13 mouse cellular contexts compared by ENCODE assay signal in genomic region chr7:19163752-19164151, GRCm38 (mm10). TPM values are rescaled to one million over a fixed set of nuclear protein-coding genes. Genes with fewer than 3 reads are reported as not detected.
DNase-seq lines count a peak whose midpoint lies in the region; ATAC-seq and TF ChIP-seq lines count a peak whose summit lies in the region.
"Had no signal": no experiment of that assay in that cellular context is flagged by ENCODE, and none has a peak within 500 bp of the region (broad histone marks: within the 10 kb centered on the region; RNA-seq: fewer than 3 reads in every experiment).

No protein-coding gene starts in this region.

- peak overlapping the region; percentile 56 for H3K4me2 ChIP-seq in liver, embryonic 11.5 days
- H3K4me2 ChIP-seq in liver, postnatal 0 days (ENCODE audit: low read depth, low read length): no peak overlapping the region
- H3K4me2 ChIP-seq in embryonic facial prominence, embryonic 13.5 days: peak overlapping the region; percentile 48
- H3K4me2 ChIP-seq in intestine, postnatal 0 days (replicated peaks; ENCODE audit: low read depth): peak overlapping the region; percentile 46

- TF ChIP-seq POLR2A in MEL (IDR thresholded peaks at IDR 0.05; ENCODE audit: control insufficient read depth in 1 of 2, insufficient read depth in 1 of 2, low read depth in 1 of 2, low read length in 2 of 2, poor library complexity in 1 of 2): no peak
- TF ChIP-seq POLR2A in cerebellum, adult 2 months (IDR thresholded peaks at IDR 0.05; ENCODE audit: borderline replicate concordance, insufficient read depth, low read length): no peak

- peaks cover 41% of the 10 kb centered on the region for H3K4me1 ChIP-seq in liver, embryonic 11.5 days (replicated peaks; ENCODE audit: control insufficient read depth, insufficient read depth, low read length)
- H3K4me1 ChIP-seq in liver, postnatal 0 days (ENCODE audit: insufficient read depth): peaks cover 26% of the 10 kb centered on the region
- peaks cover 6 to 28% of the 10 kb centered on the region in 2 experiments; a peak in 3 of 4 replicates for H3K4me1 ChIP-seq in MEL (ENCODE audit: control insufficient read depth in 1 of 2, insufficient read depth in 2 of 2, low read length in 2 of 2)
- peaks cover 35% of the 10 kb centered on the region for H3K4me1 ChIP-seq in embryonic facial prominence, embryonic 13.5 days
- peaks cover 20% of the 10 kb centered on the region for H3K4me1 ChIP-seq in intestine, postnatal 0 days (replicated peaks; ENCODE audit: control insufficient read depth, insufficient read depth, low read length)
- peaks cover 9% of the 10 kb centered on the region for H3K4me1 ChIP-seq in cerebellum, adult 2 months (ENCODE audit: control insufficient read depth, insufficient read depth, low read length)

- peaks cover 28% of the 10 kb centered on the region for H3K27me3 ChIP-seq in liver, embryonic 11.5 days (replicated peaks; ENCODE audit: control insufficient read depth, insufficient read depth, low read length)
- H3K27me3 ChIP-seq in liver, postnatal 0 days (ENCODE audit: insufficient read depth, low read length): peaks cover 34% of the 10 kb centered on the region
- no peaks in the 10 kb centered on the region for H3K27me3 ChIP-seq in MEL (ENCODE audit: control insufficient read depth in 1 of 2, insufficient read depth in 2 of 2, low read length in 2 of 2)
- peaks cover 69% of the 10 kb centered on the region for H3K27me3 ChIP-seq in embryonic facial prominence, embryonic 13.5 days
- peaks cover 8% of the 10 kb centered on the region; the same call in 1 of the 2 replicates for H3K27me3 ChIP-seq in intestine, postnatal 0 days (replicated peaks; ENCODE audit: control insufficient read depth, insufficient read depth, low read length)
- H3K27me3 ChIP-seq in cerebellum, adult 2 months (ENCODE audit: control insufficient read depth, insufficient read depth, low read length): no peaks in the 10 kb centered on the region

- ATAC-seq in liver, embryonic 11.5 days (replicated peaks; ENCODE audit: low FRiP score): no peak
- no peak for ATAC-seq in liver, postnatal 0 days
- peak; percentile 35; the same call in 1 of the 2 replicates for ATAC-seq in embryonic facial prominence, embryonic 13.5 days (ENCODE audit: insufficient number of reproducible peaks, insufficient read depth, low FRiP score, low TSS enrichment, low read depth)
- ATAC-seq in intestine, postnatal 0 days: peak; percentile 18

- TF ChIP-seq CTCF in liver, postnatal 0 days (IDR thresholded peaks at IDR 0.05; ENCODE audit: low read depth): no peak
- TF ChIP-seq CTCF in MEL (IDR thresholded peaks at IDR 0.05 in 2 of 3, conservative IDR thresholded peaks at IDR 0.05 in 1 of 3; ENCODE audit: control insufficient read depth in 1 of 3, insufficient read depth in 1 of 3, low read depth in 2 of 3, low read length in 3 of 3, poor library complexity in 1 of 3, severe bottlenecking in 1 of 3): no peak
- TF ChIP-seq CTCF in intestine, postnatal 0 days (IDR thresholded peaks at IDR 0.05; ENCODE audit: low read depth): no peak
- TF ChIP-seq CTCF in cerebellum, adult 2 months (IDR thresholded peaks at IDR 0.05; ENCODE audit: borderline replicate concordance, insufficient read depth, low read depth, low read length): no peak

- TF ChIP-seq EP300 in liver, postnatal 0 days (IDR thresholded peaks at IDR 0.05; ENCODE audit: low read depth): no peak
- no peak for TF ChIP-seq EP300 in MEL (IDR thresholded peaks at IDR 0.05; ENCODE audit: low read depth in 1 of 2, low read length in 2 of 2)

- no peaks in the 10 kb centered on the region for H3K79me2 ChIP-seq in MEL (ENCODE audit: control insufficient read depth, insufficient read depth, low read length, poor library complexity)

- 29% methylated on average over 12 of the region's 12 CpGs for WGBS in liver, embryonic 11.5 days
- WGBS in liver, postnatal 0 days (ENCODE audit: insufficient replicate concordance): 30% methylated on average over 12 of the region's 12 CpGs
- WGBS in embryonic facial prominence, embryonic 13.5 days: 26% methylated on average over 12 of the region's 12 CpGs
- WGBS in intestine, postnatal 0 days: 14% methylated on average over 12 of the region's 12 CpGs
- whole genome bisulfite sequencing in cerebellum, adult 2 months: 51% methylated on average over 12 of the region's 12 CpGs

- no peak for TF ChIP-seq RAD21 in MEL (IDR thresholded peaks at IDR 0.05; ENCODE audit: low read depth, low read length)

- peaks cover 2% of the 10 kb centered on the region; the same call in 1 of the 2 replicates for H3K9me3 ChIP-seq in liver, embryonic 11.5 days (ENCODE audit: control insufficient read depth, low read length)
- H3K9me3 ChIP-seq in liver, postnatal 0 days (ENCODE audit: low read length): peaks cover 3% of the 10 kb centered on the region; the same call in 1 of the 2 replicates
- H3K9me3 ChIP-seq in MEL (replicated peaks; ENCODE audit: insufficient read depth, low read length): no peaks in the 10 kb centered on the region
- no peaks in the 10 kb centered on the region for H3K9me3 ChIP-seq in embryonic facial prominence, embryonic 13.5 days
- no peaks in the 10 kb centered on the region for H3K9me3 ChIP-seq in intestine, postnatal 0 days (ENCODE audit: control insufficient read depth)

- H3K9ac ChIP-seq in liver, embryonic 11.5 days (ENCODE audit: low read depth, low read length): no peak overlapping the region
- H3K9ac ChIP-seq in liver, postnatal 0 days (replicated peaks): no peak overlapping the region
- peak overlapping the region; percentile 37 for H3K9ac ChIP-seq in MEL (ENCODE audit: control insufficient read depth, low read depth, low read length, poor library complexity, severe bottlenecking)
- no peak overlapping the region for H3K9ac ChIP-seq in embryonic facial prominence, embryonic 13.5 days
- H3K9ac ChIP-seq in intestine, postnatal 0 days (ENCODE audit: low read depth, low read length): no peak overlapping the region

- no peak for DNase-seq in liver, embryonic 11.5 days (ENCODE audit: low spot score)
- no peak for DNase-seq in liver, postnatal 0 days
- DNase-seq in MEL (ENCODE audit: low read depth, low spot score): no peak
- DNase-seq in urinary bladder, postnatal 25 days (ENCODE audit: low spot score): no peak
- DNase-seq in cerebellum, adult 2 months: no peak
- DNase-seq in spleen, adult 18-20 months: no peak
- DNase-seq: adrenal gland, postnatal 36 days; cerebellum, adult 9-11 months; layer of hippocampus, postnatal 36 days had no signal

- no peak overlapping the region for H3K27ac ChIP-seq in liver, embryonic 11.5 days (ENCODE audit: low read depth, low read length)
- H3K27ac ChIP-seq in liver, postnatal 0 days (ENCODE audit: low read depth): no peak overlapping the region
- no peak overlapping the region for H3K27ac ChIP-seq in MEL (ENCODE audit: control insufficient read depth, low read depth, low read length)
- no peak overlapping the region for H3K27ac ChIP-seq in embryonic facial prominence, embryonic 13.5 days
- no peak overlapping the region; the same call in 1 of the 2 replicates for H3K27ac ChIP-seq in intestine, postnatal 0 days (ENCODE audit: low read depth, low read length)
- H3K27ac ChIP-seq in cerebellum, adult 2 months (ENCODE audit: insufficient read depth, low read length): no peak overlapping the region

- no peak overlapping the region; the same call in 1 of the 2 replicates for H3K4me3 ChIP-seq in liver, embryonic 11.5 days (ENCODE audit: low read depth, low read length)
- H3K4me3 ChIP-seq in liver, postnatal 0 days (ENCODE audit: low read depth, low read length): no peak overlapping the region
- H3K4me3 ChIP-seq in MEL (ENCODE audit: control insufficient read depth in 1 of 2, insufficient read depth in 1 of 2, low read depth in 2 of 2, low read length in 2 of 2): peak overlapping the region; percentile 9 to 34
- no peak overlapping the region for H3K4me3 ChIP-seq in embryonic facial prominence, embryonic 13.5 days
- no peak overlapping the region for H3K4me3 ChIP-seq in intestine, postnatal 0 days (ENCODE audit: low read depth, low read length)
- no peak overlapping the region for H3K4me3 ChIP-seq in cerebellum, adult 2 months (replicated peaks; ENCODE audit: insufficient read depth, low read depth, low read length)
- H3K4me3 ChIP-seq: erythroblast, embryonic 14.5 days had no signal

- no peaks in the 10 kb centered on the region for H3K36me3 ChIP-seq in liver, embryonic 11.5 days (ENCODE audit: control insufficient read depth, insufficient read depth, low read length)
- H3K36me3 ChIP-seq in liver, postnatal 0 days (replicated peaks; ENCODE audit: insufficient read depth, low read length): no peaks in the 10 kb centered on the region
- peaks cover 0 to 7% of the 10 kb centered on the region in 2 experiments; a peak in 2 of 4 replicates for H3K36me3 ChIP-seq in MEL (ENCODE audit: control insufficient read depth in 1 of 2, insufficient read depth in 2 of 2, low read length in 2 of 2)
- no peaks in the 10 kb centered on the region for H3K36me3 ChIP-seq in embryonic facial prominence, embryonic 13.5 days
- no peaks in the 10 kb centered on the region for H3K36me3 ChIP-seq in intestine, postnatal 0 days (ENCODE audit: control insufficient read depth, insufficient read depth)

RNA-seq across cellular contexts. Expression of gene Gipr, which starts 2.2 kb away (rescaled TPM):
- 0.69 and 0.73 TPM in 2 replicates for polyA plus RNA-seq in liver, embryonic 11.5 days (2014; fragmentation: Nextera tagmentation; extraction: Ambion mirVana)
- polyA plus RNA-seq in liver, postnatal 0 days (2015; fragmentation: Nextera tagmentation; extraction: Ambion mirVana): 0.04 TPM in 1 of 2 replicates, not detected in the other
- 0.49 and 0.65 TPM in 2 replicates for total RNA-seq in MEL (2012; rRNA removed)
- polyA plus RNA-seq in MEL (2012; ENCODE audit: insufficient read depth in 1 of 2, insufficient read length in 2 of 2, low read depth in 1 of 2, low replicate concordance in 2 of 2, missing spikeins in 1 of 2): 1 to 10 TPM in 1 of 2 experiments, not detected in 1; 2.1 TPM
- polyA plus RNA-seq in embryonic facial prominence, embryonic 13.5 days (2015; fragmentation: Nextera tagmentation; extraction: Ambion mirVana): 0.37 and 0.56 TPM in 2 replicates
- 0.48 and 0.67 TPM in 2 replicates for polyA plus RNA-seq in intestine, postnatal 0 days (2015; fragmentation: Nextera tagmentation; extraction: Ambion mirVana)
- 1.9 and 2.6 TPM in 2 replicates for polyA plus RNA-seq in cerebellum, adult 2 months (2012; rRNA removed)
- total RNA-seq: hematopoietic stem cell, adult 5-6 weeks had no signal
- polyA plus RNA-seq: erythroblast, embryonic 14.5 days had no signal

RNA-seq across cellular contexts. Expression of gene Eml2, which starts 12.5 kb away (rescaled TPM):
- polyA plus RNA-seq in liver, embryonic 11.5 days (2014; fragmentation: Nextera tagmentation; extraction: Ambion mirVana): 2.7 and 3.8 TPM in 2 replicates
- polyA plus RNA-seq in liver, postnatal 0 days (2015; fragmentation: Nextera tagmentation; extraction: Ambion mirVana): 3.3 and 3.4 TPM in 2 replicates
- total RNA-seq in MEL (2012; rRNA removed): 22.0 and 25.1 TPM in 2 replicates
- 10 to 100 TPM in 1 of 2 experiments, not detected in 1; 43.6 TPM for polyA plus RNA-seq in MEL (2012; ENCODE audit: insufficient read depth in 1 of 2, insufficient read length in 2 of 2, low read depth in 1 of 2, low replicate concordance in 2 of 2, missing spikeins in 1 of 2)
- 5.1 and 7.2 TPM in 2 replicates for polyA plus RNA-seq in embryonic facial prominence, embryonic 13.5 days (2015; fragmentation: Nextera tagmentation; extraction: Ambion mirVana)
- 5.0 and 5.1 TPM in 2 replicates for polyA plus RNA-seq in intestine, postnatal 0 days (2015; fragmentation: Nextera tagmentation; extraction: Ambion mirVana)
- 148 and 176 TPM in 2 replicates for polyA plus RNA-seq in cerebellum, adult 2 months (2012; rRNA removed)

RNA-seq across cellular contexts. Expression of gene Snrpd2, which starts 14.2 kb away (rescaled TPM):
- 140 and 158 TPM in 2 replicates for polyA plus RNA-seq in liver, embryonic 11.5 days (2014; fragmentation: Nextera tagmentation; extraction: Ambion mirVana)
- 38.9 and 41.0 TPM in 2 replicates for polyA plus RNA-seq in liver, postnatal 0 days (2015; fragmentation: Nextera tagmentation; extraction: Ambion mirVana)
- 333 and 345 TPM in 2 replicates for total RNA-seq in MEL (2012; rRNA removed)
- polyA plus RNA-seq in MEL (2012; ENCODE audit: insufficient read depth in 1 of 2, insufficient read length in 2 of 2, low read depth in 1 of 2, low replicate concordance in 2 of 2, missing spikeins in 1 of 2): 100 to 1,000 TPM in 1 of 2 experiments, not detected in 1; 234 TPM
- polyA plus RNA-seq in embryonic facial prominence, embryonic 13.5 days (2015; fragmentation: Nextera tagmentation; extraction: Ambion mirVana): 137 and 167 TPM in 2 replicates
- 66.3 and 69.6 TPM in 2 replicates for polyA plus RNA-seq in intestine, postnatal 0 days (2015; fragmentation: Nextera tagmentation; extraction: Ambion mirVana)
- 87.1 and 88.8 TPM in 2 replicates for polyA plus RNA-seq in cerebellum, adult 2 months (2012; rRNA removed)

RNA-seq across cellular contexts. Expression of gene Qpctl, which starts 14.7 kb away (rescaled TPM):
- polyA plus RNA-seq in liver, embryonic 11.5 days (2014; fragmentation: Nextera tagmentation; extraction: Ambion mirVana): 7.5 and 9.5 TPM in 2 replicates
- 5.2 and 5.8 TPM in 2 replicates for polyA plus RNA-seq in liver, postnatal 0 days (2015; fragmentation: Nextera tagmentation; extraction: Ambion mirVana)
- total RNA-seq in MEL (2012; rRNA removed): 3.1 and 3.4 TPM in 2 replicates
- 1 to 10 TPM in 1 of 2 experiments, not detected in 1; 6.5 TPM for polyA plus RNA-seq in MEL (2012; ENCODE audit: insufficient read depth in 1 of 2, insufficient read length in 2 of 2, low read depth in 1 of 2, low replicate concordance in 2 of 2, missing spikeins in 1 of 2)
- polyA plus RNA-seq in embryonic facial prominence, embryonic 13.5 days (2015; fragmentation: Nextera tagmentation; extraction: Ambion mirVana): 15.2 and 16.2 TPM in 2 replicates
- polyA plus RNA-seq in intestine, postnatal 0 days (2015; fragmentation: Nextera tagmentation; extraction: Ambion mirVana): 7.3 and 8.1 TPM in 2 replicates
- 15.7 TPM in 2 replicates for polyA plus RNA-seq in cerebellum, adult 2 months (2012; rRNA removed)

RNA-seq across cellular contexts. Expression of gene Fbxo46, which starts 44.1 kb away (rescaled TPM):
- polyA plus RNA-seq in liver, embryonic 11.5 days (2014; fragmentation: Nextera tagmentation; extraction: Ambion mirVana): 9.9 TPM in 2 replicates
- polyA plus RNA-seq in liver, postnatal 0 days (2015; fragmentation: Nextera tagmentation; extraction: Ambion mirVana): 3.2 and 3.6 TPM in 2 replicates
- total RNA-seq in MEL (2012; rRNA removed): 11.5 and 13.7 TPM in 2 replicates
- 10 to 100 TPM in 1 of 2 experiments, not detected in 1; 10.1 TPM for polyA plus RNA-seq in MEL (2012; ENCODE audit: insufficient read depth in 1 of 2, insufficient read length in 2 of 2, low read depth in 1 of 2, low replicate concordance in 2 of 2, missing spikeins in 1 of 2)
- 15.3 and 16.6 TPM in 2 replicates for polyA plus RNA-seq in embryonic facial prominence, embryonic 13.5 days (2015; fragmentation: Nextera tagmentation; extraction: Ambion mirVana)
- 4.8 and 5.1 TPM in 2 replicates for polyA plus RNA-seq in intestine, postnatal 0 days (2015; fragmentation: Nextera tagmentation; extraction: Ambion mirVana)
- polyA plus RNA-seq in cerebellum, adult 2 months (2012; rRNA removed): 7.6 and 7.9 TPM in 2 replicates

Comparison
In these comparisons a context has a peak if more than half of its experiments do, and no peak if none do; other contexts are left out.
1. ATAC-seq: peak in embryonic facial prominence, embryonic 13.5 days (single experiment) and intestine, postnatal 0 days (single experiment); none in liver, embryonic 11.5 days (single experiment) and liver, postnatal 0 days (single experiment).
2. H3K4me3 ChIP-seq: peak in MEL (2 of 2); none in liver, embryonic 11.5 days (single experiment), liver, postnatal 0 days (single experiment), embryonic facial prominence, embryonic 13.5 days (single experiment), intestine, postnatal 0 days (single experiment) and cerebellum, adult 2 months (single experiment).